Mouse (Mus musculus): Measurements from ENCODE around the gene Mapk11.

DNA sequence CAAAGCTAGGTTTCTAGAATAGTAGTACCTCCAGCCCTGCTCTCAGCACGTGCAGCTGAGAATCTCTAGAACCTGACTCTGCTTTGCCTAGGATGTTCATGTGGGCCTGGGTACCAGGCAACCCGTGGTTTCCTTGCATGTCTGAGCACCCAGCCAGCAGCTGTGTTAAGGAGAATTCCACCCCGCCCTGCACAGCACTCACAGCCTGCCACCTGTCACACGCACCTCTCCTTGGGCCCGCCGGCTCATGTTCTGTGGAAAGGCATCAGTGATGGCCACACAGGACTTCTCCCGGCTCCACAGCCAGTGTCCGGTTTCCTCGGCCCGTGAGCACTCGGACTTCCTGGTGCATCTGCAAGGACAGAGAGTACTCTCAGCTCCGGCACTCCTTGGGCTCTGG is 16.1 kb upstream of the Mapk11 start:
- TF ChIP-seq POLR2A (IDR thresholded peaks at IDR 0.05; ENCODE audit: borderline replicate concordance, extremely low read depth, low read depth, low read length), result no peak
- TF ChIP-seq CTCF (IDR thresholded peaks at IDR 0.05; ENCODE audit: insufficient read depth, low read length), result no peak
